Mouse (Mus musculus) lung, adult 2 months (tissue): Measurements from ENCODE around the gene Slain2. TPM values are rescaled to one million over a fixed set of nuclear protein-coding genes. Genes with fewer than 3 reads are reported as not detected.

ENCODE experiments used
- DNase-seq: peaks from one replicate; pipeline ENCODE4 v3.0.0; 2022
- H3K4me1 ChIP-seq: fragments of 200-500 bp; 2 replicates; pipeline ENCODE4 v1.6.1; 2011; ENCODE audit warnings: low read length; ENCODE audit not compliant: control insufficient read depth, insufficient read depth
- H3K4me3 ChIP-seq: fragments of 200-500 bp; replicated peaks from 2 replicates; pipeline ENCODE3; 2011; ENCODE audit warnings: low read depth, mild to moderate bottlenecking, control low read depth, low read length; ENCODE audit errors: extremely low read depth
- CTCF ChIP-seq: fragments of 200-500 bp; IDR thresholded peaks from 2 replicates; pipeline ENCODE4 v1.5.1; 2011; ENCODE audit warnings: mild to moderate bottlenecking, low read length, control low read depth; ENCODE audit not compliant: insufficient read depth
- POLR2A ChIP-seq: fragments of 200-500 bp; IDR thresholded peaks from 2 replicates; pipeline ENCODE4 v1.6.1; 2011; ENCODE audit warnings: low read depth, mild to moderate bottlenecking, control low read depth, low read length, borderline replicate concordance; ENCODE audit errors: extremely low read depth
- WGBS: fragments of 180-500 bp; shearing (Covaris S2); methylation state at CpG from one replicate; pipeline ENCODE4 v1.1.7; 2018; 5-methylcytosine and 5-hydroxymethylcytosine counted together
- polyA plus RNA-seq: library from polyadenylated mRNA; depleted of rRNA; stranded (reverse); fragments of >200 nt; gene quantifications from 2 replicates; pipeline ENCODE4 v1.2.3, GENCODE M21; 2012

The Slain2 gene
- polyA plus RNA-seq, 1 experiment, result 35.1 TPM

- WGBS, result 92% methylated on average over 8 of the region's 8 CpGs
- DNase-seq, result no peak
- TF ChIP-seq CTCF, result no peak
Measured at GRCm38 (mm10) chr5:72899255-72899654, 14.8 kb upstream of the Slain2 start.

GRCm38 (mm10) chr5:72901866-72902265 lies 12.2 kb upstream of the Slain2 start:
- WGBS, result 84% methylated on average over 4 of the region's 4 CpGs
- TF ChIP-seq POLR2A (no peak), CTCF (no peak)
- Histone ChIP-seq H3K4me1 (peaks cover 3% of the 10 kb centered on the region), H3K4me3 (no peak overlapping the region)
- no peak for DNase-seq

More at GRCm38 (mm10) chr5:72899255-72899654, 14.8 kb upstream of the Slain2 start:
- no peak overlapping the region for H3K4me3 ChIP-seq
- H3K4me1 ChIP-seq, result peaks cover 10% of the 10 kb centered on the region

- no peak for DNase-seq
- TF ChIP-seq POLR2A, result no peak
- no peak for TF ChIP-seq CTCF
- H3K4me3 ChIP-seq, result no peak overlapping the region
- H3K4me1 ChIP-seq, result peaks cover 3% of the 10 kb centered on the region
- 65% methylated on average over 3 of the region's 3 CpGs for WGBS
Measured at GRCm38 (mm10) chr5:72902312-72902711, 11.8 kb upstream of the Slain2 start.

- no peak for DNase-seq
- H3K4me3 ChIP-seq, result no peak overlapping the region
- TF ChIP-seq POLR2A (no peak), CTCF (no peak)
- peaks cover 3% of the 10 kb centered on the region for H3K4me1 ChIP-seq
- WGBS, result 52% methylated on average over 3 of the region's 3 CpGs
Measured at GRCm38 (mm10) chr5:72902876-72903516, 11.1 kb upstream of the Slain2 start.

- H3K4me3 ChIP-seq, result no peak overlapping the region
- H3K4me1 ChIP-seq, result peaks cover 3% of the 10 kb centered on the region
- no peak for DNase-seq
- 66% methylated on average over 18 of the region's 18 CpGs for WGBS
- no peak for TF ChIP-seq POLR2A
- no peak for TF ChIP-seq CTCF
Measured at GRCm38 (mm10) chr5:72904903-72905790, 9.0 kb upstream of the Slain2 start.

GRCm38 (mm10) chr5:72907402-72907801 lies 6.7 kb upstream of the Slain2 start:
- peaks cover 3% of the 10 kb centered on the region for H3K4me1 ChIP-seq
- TF ChIP-seq POLR2A (no peak), CTCF (no peak)
- WGBS, result 77% methylated on average over 6 of the region's 6 CpGs
- DNase-seq, result no peak
- H3K4me3 ChIP-seq, result no peak overlapping the region

GRCm38 (mm10) chr5:72908324-72908936 lies 5.7 kb upstream of the Slain2 start:
- DNase-seq, result no peak
- WGBS, result 73% methylated on average over 8 of the region's 8 CpGs
- Histone ChIP-seq H3K4me1 (no peaks in the 10 kb centered on the region; the same call in 1 of the 2 replicates), H3K4me3 (no peak overlapping the region)
- TF ChIP-seq POLR2A (no peak), CTCF (no peak)

- TF ChIP-seq CTCF (no peak), POLR2A (no peak)
- H3K4me1 ChIP-seq, result no peaks in the 10 kb centered on the region; the same call in 1 of the 2 replicates
- no peak for DNase-seq
- H3K4me3 ChIP-seq, result no peak overlapping the region
- 53% methylated on average over 4 of the region's 4 CpGs for WGBS
Measured at GRCm38 (mm10) chr5:72909363-72909762, 4.7 kb upstream of the Slain2 start.

GRCm38 (mm10) chr5:72910373-72910772 lies 3.7 kb upstream of the Slain2 start:
- Histone ChIP-seq H3K4me1 (no peaks in the 10 kb centered on the region; the same call in 1 of the 2 replicates), H3K4me3 (no peak overlapping the region)
- 67% methylated on average over 1 of the region's 1 CpGs for WGBS
- no peak for TF ChIP-seq CTCF
- no peak for TF ChIP-seq POLR2A
- no peak for DNase-seq
